Mouse (Mus musculus) c-Kit-positive CD71-positive TER-119-negative erythroid progenitor cells, embryonic 14.5 days (primary cell): ENCODE results near the gene Hic2.
"Not testable (repeated sequence)": the region's sequence is repeated elsewhere in the genome, so short reads cannot be mapped to it uniquely, and the experiment has no call there.

ENCODE experiments used
- DNase-seq: peaks from one replicate; pipeline ENCODE4 v3.0.0-alpha.2; 2013; ENCODE audit warnings: low read depth

Gene Hic2

DNA sequence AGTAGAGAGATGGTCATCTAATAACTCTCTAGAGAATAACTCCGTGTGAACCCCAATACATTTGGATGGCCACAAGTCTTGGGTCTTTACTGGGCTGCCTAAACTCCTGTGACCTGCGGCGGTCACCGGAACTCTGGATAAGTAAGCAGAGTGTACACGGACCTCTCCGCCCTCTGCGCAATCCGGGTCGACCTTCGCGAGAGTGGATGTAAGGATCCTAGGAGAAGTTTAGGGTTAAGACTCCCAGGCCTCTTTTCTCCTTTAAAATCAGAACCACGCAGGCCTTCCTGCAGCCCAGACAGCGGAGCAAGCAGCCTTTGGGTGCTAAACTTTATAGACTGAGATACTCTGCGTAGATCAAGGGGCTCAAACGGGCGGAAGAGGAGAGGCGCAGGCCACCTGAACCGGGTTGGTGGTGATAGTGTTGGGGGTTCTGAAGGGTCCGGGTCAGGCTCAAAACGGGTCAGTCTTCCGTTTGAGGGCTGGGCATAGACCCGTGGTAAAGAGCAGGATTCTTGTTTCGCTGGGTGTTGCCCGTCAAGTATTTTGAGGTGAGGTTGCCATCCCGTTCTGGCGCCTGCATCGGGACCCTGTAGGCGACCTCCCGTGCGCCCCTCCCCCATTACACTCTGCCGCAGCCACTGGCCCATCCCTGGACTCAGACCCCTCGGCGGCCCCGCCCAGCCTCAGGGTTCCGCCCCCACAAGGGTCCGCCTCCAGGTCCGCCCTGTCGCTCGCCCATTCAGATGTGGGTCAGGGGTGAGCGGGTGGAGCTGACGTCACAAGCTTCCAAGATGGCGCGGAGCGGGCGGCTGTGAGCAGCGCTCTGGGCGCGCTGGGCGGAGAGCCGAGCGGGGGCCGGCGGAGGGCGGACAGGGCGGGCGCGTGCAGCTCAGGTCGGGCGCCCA, at the start of gene Hic2:
TSS of gene Hic2 (plus strand) at position 779 of the 908 bp plus-strand sequence.
- peak; percentile 81 for DNase-seq

GRCm38 (mm10) chr16:17185475-17185874, 47.9 kb upstream of the Hic2 start:
- no peak for DNase-seq

DNA sequence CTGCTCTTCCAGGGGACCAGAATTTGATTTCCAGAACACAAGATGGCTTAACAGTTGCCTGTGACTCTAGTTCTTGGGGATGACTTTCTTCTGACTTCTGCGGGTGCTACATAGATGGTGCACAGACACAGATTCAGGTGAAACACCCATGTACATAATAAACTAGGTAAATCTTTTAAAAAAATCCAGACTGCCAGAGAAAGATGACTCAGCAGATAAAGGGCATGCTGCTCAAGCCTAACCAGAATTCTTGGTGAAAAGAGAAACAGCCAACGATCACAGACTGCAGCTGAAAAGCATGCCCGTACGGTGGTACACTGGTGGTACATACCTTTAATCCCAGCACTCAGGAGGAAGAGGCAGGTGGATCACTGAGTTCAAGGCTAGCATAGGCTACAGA, 39.5 kb upstream of the Hic2 start:
- no peak for DNase-seq

GRCm38 (mm10) chr16:17200121-17200952, 33.0 kb upstream of the Hic2 start:
- DNase-seq: peak; percentile 27

GRCm38 (mm10) chr16:17200953-17201707, 32.2 kb upstream of the Hic2 start:
- DNase-seq: peak; percentile 81

DNA sequence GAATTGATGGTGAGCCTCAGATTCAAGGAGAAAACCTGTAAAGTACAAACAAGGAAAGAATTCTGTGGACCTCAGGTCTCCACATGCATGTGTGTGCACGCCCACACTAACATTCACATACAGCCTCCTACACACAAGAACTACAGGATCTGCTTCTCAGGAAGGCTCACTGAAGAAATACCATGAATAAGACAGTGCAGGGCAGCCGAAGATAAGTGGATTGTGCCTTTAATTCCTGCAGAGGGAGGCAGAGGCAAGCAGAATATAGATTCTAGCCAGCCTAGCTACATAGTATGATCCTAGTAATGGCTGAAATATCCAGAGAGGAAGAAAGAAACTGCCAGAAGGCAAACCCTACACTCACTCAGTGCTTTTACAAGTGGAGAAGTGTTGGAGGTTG, 31.4 kb upstream of the Hic2 start:
- DNase-seq: peak; percentile 42

DNA sequence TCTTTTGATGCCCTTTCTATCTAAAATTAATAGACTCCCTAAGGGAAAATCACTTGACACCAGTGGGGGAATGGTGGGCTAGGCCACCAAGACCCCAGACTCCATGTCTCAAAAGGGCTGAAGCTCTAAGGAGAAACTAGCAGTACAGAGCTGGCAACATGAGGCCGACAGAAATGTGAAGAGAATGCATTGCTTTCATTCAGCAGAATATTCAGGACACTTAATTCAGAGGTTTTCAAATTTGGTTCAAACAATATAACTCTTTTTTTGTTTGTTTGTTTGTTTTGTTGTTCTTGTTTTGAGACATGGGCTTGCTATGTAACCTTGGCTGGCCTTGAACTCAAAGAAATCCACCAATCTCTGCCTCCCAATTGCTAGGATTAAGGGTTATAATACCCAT, 30.8 kb upstream of the Hic2 start, which contains the start of gene Ube2l3:
TSS of gene Ube2l3 (minus strand) at position 101 of the 400 bp plus-strand sequence.
- DNase-seq: no peak

- peak; percentile 50 for DNase-seq
Observed at GRCm38 (mm10) chr16:17204990-17205389, 28.4 kb upstream of the Hic2 start.

DNA sequence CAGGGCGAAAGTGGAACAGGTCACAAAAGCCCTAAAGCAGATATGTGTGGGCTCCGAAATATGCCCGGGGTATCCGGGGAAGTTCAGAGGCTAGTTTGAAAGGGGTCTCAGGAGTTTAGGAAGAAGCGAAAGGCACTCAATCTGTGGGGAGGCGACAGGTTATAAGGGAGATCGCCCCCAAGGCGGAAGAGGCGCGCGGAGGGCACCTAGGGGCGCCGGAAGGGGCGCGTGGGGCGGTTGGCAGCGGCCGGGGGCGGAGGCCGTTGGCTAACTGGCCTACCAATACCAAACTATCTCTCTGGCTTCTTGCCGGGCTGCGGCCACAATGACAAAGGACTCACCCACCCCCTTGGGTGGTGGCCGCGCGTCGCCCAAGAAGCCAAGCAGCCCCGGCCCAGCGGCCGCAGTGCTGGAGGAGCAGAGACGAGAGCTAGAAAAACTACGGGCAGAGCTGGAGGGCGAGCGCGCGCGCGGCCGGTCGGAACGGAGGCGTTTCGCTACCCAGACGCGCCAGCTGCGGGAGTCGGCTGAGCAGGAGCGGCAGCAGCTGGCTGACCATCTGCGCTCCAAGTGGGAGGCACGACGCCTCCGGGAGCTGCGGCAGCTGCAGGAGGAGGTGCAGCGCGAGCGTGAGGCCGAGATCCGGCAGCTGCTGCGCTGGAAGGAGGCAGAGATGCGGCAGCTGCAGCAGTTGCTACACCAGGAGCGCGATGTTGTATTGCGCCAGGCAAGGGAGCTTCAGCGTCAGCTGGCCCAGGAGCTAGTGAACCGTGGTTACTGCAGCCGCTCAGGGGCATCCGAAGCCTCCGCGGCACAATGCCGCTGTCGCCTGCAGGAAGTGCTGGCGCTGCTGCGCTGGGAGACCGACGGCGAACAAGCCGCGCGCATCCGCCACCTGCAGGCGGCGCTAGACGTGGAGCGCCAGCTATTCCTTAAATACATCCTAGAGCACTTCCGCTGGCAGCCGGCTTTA, 24.7 kb upstream of the Hic2 start, which contains the start of gene Rimbp3:
TSS of gene Rimbp3 (plus strand) at position 215 of the 973 bp plus-strand sequence.
- DNase-seq: peak; percentile 75

GRCm38 (mm10) chr16:17209404-17209960, 23.9 kb upstream of the Hic2 start:
- no peak for DNase-seq

GRCm38 (mm10) chr16:17209981-17210838, 23.2 kb upstream of the Hic2 start:
- peak; percentile 92 for DNase-seq

DNA sequence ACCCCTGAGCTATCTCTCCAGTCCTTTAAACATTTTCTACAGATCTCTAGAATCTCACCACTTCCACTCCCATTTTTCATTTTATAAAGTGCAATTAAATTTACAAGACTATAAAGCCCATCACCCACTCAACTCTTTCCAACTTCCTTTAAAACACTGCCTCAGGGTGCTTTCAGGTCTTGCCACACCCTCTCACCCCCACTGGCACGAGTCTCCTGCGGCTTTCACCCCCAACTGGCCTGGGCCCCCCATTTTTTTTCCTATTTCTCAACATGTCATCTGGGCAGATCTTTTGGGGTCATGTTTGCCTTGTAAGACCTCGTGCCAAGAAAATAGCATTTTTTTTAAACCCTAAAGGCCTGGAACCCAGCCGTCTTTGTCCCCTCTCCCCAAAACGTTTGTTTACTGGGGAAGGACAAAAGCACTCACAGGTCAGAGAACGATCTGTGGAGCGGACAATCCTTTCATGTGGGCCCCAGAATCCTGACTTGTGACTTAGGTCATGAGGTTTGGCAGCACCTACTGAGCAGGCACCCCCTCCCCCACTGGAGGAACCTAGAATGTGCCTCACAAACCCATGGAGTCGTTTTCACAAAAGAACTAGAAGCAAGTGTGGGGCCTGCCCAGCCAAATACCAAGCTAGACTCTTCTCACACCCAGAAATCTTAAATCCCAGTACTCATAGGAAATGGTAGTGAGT, 16.3 kb upstream of the Hic2 start:
- DNase-seq: no peak

DNA sequence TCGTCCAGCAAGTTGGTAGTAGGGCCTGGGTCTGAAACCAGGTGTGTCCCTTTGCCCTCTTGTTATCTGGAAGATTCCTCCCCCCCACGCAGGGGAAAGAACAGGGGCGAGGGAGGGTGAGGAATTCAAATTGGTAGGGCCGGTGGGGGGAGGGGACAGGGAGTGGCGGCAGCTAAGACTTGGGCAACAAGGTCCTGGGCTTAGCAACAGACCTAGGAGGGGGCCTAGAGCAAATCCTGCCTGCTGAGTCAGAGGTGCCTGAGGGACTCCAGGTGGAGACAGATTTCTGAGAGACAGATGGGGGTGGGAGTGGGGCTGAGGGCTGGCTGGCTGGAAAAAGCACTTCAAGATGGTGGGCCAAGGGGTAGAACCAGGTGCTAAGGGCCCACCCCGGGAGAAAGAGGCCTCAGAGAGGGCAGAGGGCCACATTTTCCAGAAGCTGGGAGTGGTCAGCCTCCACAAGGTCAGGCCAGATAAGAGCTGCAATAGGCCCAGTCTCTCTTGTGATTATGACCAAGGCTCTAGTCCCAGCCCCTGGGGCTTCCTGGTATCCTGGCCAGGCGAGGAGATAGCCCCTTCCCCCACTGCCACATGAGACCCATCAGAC, 13.1 kb upstream of the Hic2 start:
- DNase-seq: no peak

GRCm38 (mm10) chr16:17222197-17222596, 11.2 kb upstream of the Hic2 start:
- DNase-seq: no peak

DNA sequence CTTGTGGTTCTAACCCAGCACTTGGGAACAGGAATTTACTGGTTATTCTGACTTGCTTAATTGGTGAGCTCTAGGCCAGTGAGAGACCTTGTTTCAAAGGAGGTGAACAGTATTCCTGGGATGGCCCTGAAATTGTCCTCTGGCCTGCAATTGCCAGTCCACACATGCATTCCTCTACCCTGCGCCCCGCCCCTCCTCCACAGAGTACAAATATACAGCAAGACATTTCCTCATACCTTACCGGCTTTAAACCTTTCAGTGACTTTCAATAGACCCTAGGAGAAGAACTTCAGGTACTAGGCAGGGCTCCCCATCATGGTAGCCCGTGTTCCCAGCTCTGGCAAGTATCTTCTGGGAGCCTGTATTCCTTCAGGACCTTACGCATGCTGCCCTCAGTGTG, 7.8 kb upstream of the Hic2 start:
- no peak for DNase-seq

DNA sequence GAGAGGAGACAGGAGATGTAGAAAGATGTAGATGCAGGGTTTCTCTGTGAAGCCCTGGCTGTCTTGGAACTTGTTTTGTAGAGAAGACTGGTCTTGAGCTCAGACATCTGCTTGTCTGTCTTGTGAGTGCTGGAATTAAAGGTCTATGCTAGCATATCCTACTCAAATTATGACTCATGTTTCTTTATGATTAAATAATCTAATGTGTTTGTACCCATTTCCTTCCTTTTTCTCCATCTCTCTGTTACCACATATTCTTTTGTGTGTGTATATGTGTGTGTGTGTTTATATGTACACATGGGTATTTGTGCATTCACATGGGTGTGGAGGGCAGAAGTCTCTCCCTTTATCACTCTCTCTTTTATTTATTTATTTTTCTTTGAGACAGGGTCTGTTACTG, 6.9 kb upstream of the Hic2 start:
- DNase-seq: no peak

- DNase-seq: not testable (repeated sequence)
Observed at GRCm38 (mm10) chr16:17231523-17231922, 1.8 kb upstream of the Hic2 start.
